Mouse (Mus musculus) kidney, postnatal 36 days (tissue): ENCODE data around the gene Hoxc4.

Source experiments
- DNase-seq, 2 experiments: peaks; one replicate each; pipeline ENCODE4 v3.0.0; 2021 to 2022; ENCODE audit warnings: mixed read lengths in 2 of 2

Hoxc4 gene

DNA sequence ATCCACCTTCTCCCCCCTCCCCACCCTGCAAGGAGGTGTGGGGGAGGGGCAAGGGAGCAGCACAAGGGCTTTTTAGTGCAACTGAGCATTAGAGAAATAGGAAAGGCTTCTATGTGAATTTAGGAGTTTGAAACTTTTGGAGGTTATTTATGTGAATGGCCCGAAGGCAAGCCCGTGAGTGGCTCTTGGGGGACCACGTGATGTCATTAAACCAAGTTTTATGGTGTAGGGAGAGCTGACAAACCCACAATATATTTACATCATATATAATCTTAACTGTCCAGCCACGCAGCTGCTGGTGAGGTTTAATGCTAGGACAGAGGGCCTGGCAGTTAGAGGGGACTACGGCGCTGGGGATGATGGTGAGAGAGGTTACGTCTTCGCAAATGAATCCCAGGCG lies at the start of gene Hoxc4:
TSS of gene Hoxc4 (plus strand) at position 299 of the 400 bp plus-strand sequence.
- no peak for DNase-seq

DNA sequence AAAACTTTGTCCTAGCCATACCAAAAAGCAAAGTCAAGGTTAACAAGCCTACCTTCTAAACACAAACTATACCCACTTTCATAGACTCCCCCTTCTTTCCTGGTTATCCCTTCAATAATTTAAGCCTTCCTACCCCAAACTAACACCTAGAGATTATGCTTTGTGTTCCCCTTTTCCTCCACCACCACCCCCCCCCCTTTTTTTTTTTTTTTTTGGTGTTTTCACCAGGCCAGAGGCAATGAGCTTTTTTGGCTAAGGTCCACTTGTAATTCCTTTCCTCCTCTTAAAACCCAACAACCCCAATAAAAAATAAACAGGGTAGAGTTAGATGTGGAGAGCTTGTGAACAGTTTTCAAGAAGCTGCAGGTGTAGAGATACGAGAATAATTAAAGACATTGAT lies 49.4 kb upstream of the Hoxc4 start:
- no peak for DNase-seq

DNA sequence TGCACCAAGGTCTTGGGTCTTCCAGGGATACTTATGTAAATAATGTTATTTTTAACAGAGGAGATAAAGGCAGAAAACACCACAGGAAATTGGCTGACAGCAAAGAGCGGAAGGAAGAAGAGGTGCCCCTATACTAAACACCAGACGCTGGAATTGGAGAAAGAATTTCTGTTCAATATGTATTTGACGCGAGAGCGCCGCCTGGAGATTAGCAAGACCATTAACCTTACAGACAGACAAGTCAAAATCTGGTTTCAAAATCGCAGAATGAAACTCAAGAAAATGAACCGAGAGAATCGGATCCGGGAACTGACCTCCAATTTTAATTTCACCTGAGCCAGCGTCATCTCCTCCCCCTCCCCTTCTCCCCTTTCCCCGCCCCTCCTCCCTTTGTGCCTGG lies 48.0 kb upstream of the Hoxc4 start:
- DNase-seq, result peak in 1 of 2 experiments; percentile 74

DNA sequence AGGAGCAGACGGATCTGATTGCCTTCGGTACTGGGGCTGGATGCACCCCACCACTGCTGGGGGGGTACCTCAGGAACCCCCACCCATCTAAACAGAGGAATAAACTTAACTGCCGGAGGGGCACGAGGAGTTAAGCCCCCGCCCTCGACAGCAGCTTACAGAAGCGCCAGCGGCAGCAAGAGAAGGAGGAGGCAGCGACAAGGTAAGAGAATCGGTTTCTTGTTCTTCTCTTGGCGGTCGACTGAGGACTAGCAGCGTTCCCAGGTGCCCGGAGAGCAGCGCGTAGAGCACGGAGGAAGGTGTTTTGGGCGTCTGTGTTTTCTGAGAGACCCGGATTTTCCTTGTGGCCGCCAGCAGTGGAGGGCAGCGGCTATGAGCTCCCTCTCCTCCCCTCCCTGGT lies 46.5 kb upstream of the Hoxc4 start:
- no peak for DNase-seq

DNA sequence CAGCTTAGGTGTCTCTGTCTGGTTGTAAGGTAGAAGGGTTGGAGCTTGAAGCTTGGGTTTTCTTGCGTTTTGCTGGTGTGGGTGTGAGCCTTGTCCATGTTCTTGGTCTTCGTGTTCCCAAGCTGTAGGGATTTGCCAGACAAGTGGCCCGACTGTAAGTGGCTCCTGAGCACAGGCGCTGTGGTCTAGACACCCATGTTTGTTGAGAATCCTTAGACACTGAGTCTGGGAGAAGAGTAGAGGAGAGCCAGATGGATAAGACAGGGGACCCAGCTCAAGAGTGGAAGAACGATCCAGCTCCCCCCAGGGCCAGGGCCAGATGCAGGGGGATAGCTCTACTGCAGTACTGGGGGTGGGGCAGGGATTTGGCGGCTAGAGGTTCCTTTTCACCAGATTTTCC lies 46.0 kb upstream of the Hoxc4 start:
- no peak for DNase-seq

DNA sequence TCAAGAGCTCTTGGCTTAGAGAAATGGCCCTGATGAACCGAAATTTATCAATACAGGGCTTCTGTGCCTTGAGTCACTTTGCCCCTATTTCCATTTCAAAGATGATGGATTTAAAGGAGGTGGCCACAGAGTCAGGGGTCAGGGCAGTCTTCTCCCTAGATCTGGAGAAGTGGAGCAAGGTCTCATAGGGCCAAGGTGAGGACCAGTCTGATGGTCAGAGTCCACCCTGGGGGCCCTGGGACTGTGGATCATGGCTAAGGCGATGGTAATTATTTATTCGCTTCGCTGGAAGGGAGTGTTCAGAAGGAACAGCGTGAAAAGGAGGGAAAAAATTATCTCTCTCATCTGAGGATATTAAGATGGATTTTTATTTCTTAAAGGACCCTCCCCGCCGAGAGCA lies 43.7 kb upstream of the Hoxc4 start:
- DNase-seq, result peak in 1 of 2 experiments; percentile 53

DNA sequence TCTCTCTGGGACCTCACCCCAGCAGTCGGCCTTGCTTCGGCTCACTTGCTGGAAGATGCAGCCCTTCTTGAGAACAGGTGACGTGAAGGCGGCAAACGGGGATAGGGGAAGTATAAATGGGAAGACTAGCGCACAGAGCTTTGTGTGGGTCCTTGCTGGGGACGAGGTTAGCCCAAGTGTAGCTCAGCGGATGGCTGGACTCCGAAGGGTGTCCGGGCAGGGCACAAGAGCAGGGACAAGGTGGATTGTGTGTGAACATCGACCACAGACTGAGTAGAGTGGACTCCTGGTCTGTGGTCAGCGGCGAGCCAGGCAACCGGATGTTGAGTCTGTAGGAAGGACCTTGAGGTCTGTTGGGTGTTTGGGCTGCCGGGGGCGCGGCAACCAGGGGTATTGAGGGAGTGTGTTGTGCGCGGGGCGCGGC lies 43.0 kb upstream of the Hoxc4 start:
- peak in 1 of 2 experiments; percentile 68 for DNase-seq

DNA sequence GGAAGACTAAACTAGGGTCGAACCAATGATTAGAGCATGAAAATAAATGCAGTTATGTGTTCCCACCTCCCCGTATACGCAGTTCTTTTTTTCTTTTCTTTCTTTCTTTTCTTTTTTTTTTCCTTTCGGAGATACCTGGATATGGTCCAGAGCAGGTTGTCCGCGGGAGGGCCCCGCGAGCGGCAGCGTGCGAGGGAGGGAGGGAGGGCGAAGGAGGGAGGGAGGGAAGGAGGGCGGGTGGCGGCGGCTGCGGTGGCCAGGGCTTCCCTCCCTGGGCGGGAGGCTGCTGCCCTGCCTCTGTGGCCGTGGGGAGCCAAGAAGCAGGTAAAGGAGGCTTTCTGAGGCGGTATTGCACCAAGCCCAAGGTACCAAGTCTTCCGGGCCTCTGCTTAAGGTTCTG lies 42.6 kb upstream of the Hoxc4 start, which contains the start of gene Hoxc9:
TSS of gene Hoxc9 (plus strand) at position 269 of the 400 bp plus-strand sequence.
- DNase-seq, result peak in 1 of 2 experiments; percentile 56

DNA sequence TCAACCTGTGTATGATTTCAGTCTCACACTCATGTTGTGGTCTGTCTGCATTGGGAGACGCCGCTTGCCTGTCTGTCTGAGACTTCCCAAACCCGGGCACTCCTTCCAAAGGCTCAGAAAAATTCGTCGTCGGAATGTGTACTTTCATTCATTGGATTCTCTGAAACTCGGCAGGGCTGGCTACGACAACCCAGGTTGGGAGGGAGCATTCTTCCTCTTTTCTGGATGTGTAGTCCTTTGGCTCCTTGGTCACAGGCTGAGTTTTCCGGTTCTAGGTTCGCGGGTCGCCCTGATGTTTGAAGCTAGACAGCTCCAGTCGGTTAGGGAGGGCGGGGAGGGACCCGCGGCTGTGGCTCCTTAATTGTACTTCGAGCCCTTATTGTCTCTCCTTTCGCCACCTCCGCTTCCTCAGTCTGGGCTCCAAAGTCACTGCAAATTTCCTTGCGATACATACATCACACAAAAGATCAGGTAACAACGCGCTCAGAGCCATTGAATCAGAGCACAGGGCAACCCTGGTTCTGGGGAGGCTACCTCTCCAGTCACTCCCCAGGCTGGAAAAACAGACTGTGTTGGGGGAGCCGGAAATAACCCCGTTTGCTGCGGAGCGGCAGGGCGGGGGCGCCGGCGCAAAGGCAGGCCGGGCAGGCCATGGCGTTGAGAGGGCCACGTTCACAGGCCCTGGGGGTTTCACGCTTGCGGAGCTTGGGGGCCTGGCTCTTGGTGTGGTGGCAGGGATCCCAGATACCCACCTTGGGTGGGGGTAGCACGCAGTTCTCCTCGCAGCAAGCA lies 41.9 kb upstream of the Hoxc4 start:
- DNase-seq, result peak in 1 of 2 experiments; percentile 64

DNA sequence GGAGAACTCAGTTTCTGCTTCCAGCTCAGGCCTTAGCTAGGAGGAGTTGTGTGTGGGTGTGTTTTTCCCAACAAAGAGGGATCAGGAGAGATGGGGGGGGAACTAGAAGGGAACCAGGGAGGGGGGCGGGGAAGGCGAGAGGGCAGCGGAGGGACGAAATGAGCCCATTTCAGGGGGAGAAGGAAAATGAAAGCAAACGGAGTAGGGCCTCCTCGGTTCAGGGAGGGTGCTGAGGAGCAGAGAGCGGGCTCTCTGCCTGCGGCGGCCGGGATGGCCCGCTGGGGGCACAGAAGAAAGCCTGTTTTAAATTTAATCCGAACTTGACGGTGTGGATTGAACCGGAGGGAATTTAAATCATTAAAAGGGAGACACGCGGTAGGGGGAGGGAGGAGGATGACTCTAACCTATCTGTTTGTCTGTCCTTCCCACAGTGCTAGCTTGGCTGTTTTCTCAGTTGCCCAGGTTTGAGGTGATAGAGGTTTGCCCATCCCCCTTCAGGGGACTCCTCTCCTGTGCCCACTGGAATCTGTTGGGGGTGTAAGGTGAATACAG lies 41.2 kb upstream of the Hoxc4 start:
- peak in 1 of 2 experiments; percentile 45 for DNase-seq

DNA sequence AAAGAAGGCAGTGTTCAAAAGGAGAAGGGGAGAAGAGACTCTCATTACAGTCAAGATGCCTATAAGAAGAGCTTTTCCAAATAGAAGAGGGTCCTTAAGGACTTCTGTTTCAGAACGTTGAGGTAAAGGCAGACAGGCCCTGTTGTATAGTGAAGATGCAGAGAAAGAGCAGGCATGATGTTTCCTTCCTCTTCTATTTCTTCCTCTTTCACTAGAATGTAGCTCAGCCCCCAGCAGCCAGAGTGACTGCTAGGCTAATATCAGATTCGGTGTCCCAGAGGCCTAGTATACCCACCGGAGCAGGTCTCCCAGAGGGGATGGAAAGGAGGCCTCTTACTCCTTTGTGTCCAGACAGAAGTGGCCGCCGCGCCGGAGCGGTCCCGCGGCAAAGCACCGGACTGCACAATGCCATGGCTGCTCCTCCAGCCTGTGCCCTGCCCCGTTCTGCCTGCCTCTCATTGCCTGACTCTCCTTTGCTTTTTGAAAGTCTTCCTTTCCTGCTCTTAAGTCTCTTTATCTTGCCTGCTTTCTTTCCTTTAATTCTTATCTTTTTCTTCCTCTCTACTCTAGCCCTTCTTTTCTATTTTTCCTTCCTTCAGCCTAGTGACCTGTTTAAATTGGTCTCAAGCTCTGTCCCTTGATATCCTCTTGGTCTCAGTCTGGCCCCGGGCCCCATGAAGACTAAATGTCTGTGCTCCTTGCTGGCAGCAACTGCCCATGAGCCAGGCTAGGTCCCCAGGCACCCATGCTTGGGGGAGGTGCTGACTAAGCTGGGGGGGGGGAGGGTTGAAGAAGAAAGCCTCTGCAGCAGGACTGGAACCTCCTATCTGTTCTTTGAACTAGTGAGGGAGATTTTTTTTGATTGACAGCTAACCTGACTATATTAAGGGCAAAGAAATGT lies 39.9 kb upstream of the Hoxc4 start:
- DNase-seq, result peak in 1 of 2 experiments; percentile 48

DNA sequence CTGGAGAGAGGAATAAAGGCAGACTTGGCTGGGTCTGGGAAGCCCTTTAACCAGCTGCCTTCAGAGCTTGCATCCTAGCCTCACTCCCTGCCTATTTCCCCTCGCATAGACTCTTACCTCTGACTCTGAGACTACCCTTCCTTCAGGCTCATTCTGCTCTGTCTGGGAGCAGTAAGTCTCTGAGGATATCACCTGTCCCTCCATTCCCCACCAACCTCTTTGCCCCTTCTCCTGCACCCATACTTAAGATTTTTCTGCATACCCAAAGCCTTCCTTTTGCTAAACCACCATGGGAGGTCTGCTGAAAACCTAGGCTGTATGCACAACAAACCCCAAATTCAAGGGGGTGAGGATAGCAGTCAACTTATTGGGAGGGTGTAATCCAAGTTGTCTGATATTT lies 38.8 kb upstream of the Hoxc4 start:
- peak in 1 of 2 experiments; percentile 8 for DNase-seq

DNA sequence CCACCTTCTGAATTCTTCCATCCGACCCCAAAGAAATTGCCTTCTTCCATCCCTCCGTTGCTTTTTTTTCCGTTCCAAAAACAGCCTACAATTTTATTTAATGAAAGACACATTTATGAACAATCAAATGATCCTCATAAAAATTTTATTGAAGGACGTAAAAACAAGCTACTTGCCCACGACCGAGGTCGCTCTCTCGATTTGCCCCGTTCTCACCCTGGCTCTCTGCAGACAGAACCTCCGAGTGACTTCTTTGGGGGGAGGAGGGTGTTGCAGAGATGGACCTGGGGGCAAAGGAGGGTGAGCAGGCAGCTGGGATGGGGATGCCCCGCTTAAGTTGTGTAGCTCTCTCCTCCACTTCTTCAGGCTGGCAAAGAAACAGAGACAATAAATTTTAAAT lies 38.4 kb upstream of the Hoxc4 start:
- peak in 1 of 2 experiments; percentile 19 for DNase-seq

DNA sequence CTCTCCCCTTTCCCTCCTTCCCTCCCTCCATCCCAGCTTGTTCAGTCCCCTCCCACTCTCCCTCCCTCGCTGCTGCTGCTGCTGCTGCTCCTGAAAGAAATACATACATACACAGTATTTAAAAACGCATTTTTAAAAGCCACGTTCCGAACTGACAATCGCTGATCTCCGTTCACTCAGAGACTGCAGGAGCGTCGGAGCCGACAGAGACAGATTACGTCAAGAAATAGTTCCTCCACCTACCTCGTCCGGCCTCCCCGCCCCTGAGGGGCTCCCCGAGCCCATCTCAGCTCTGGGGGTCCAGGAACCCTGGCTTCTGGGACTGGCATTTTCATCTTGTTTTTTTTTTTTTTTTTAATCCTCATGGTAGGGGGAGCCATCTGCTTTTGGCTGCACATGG lies 37.8 kb upstream of the Hoxc4 start:
- DNase-seq, result peak in 1 of 2 experiments; percentile 34

DNA sequence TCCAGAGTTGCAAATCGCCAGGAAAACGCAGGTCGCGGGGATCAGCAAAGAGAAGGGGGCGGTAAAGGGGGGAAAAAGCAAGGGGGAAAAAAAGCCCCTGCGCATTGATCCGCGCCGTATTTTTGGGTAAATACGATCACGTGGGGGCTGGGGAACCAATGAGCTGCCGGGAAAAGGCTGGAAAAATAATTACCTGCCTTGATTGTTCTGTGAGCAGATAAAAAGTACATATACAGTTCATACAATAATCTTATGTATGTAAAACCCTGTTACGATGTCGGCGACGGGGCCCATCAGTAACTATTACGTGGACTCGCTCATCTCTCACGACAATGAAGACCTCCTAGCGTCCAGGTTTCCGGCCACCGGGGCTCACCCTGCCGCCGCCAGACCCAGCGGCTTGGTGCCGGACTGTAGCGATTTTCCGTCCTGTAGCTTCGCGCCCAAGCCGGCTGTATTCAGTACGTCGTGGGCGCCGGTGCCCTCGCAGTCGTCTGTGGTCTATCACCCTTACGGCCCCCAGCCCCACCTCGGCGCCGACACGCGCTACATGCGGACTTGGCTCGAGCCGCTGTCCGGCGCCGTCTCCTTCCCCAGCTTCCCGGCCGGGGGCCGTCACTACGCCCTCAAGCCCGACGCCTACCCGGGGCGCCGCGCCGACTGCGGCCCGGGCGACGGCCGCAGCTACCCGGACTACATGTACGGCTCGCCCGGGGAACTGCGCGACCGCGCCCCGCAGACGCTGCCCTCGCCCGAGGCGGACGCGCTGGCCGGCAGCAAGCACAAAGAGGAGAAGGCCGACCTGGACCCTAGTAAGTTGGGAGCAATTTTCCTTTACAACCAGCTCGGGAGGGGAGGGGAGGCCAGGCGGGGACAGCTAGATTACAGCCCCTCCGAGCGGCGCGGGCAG lies 37.1 kb upstream of the Hoxc4 start:
- peak; percentile 74 to 78 for DNase-seq

DNA sequence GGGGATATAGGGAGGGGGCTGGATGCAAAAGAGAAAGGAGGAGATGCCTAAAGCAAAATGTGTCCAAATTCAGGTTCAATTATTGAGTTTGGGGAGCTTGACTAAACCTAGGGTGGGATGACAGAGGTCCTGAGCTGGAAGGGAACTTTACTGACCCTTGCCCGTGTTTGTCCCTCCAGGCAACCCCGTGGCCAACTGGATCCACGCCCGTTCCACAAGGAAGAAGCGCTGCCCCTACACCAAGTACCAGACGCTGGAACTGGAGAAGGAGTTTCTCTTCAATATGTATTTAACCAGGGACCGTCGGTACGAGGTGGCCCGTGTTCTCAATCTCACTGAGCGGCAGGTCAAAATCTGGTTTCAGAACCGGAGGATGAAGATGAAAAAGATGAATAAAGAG lies 35.0 kb upstream of the Hoxc4 start:
- peak in 1 of 2 experiments; percentile 46 for DNase-seq

DNA sequence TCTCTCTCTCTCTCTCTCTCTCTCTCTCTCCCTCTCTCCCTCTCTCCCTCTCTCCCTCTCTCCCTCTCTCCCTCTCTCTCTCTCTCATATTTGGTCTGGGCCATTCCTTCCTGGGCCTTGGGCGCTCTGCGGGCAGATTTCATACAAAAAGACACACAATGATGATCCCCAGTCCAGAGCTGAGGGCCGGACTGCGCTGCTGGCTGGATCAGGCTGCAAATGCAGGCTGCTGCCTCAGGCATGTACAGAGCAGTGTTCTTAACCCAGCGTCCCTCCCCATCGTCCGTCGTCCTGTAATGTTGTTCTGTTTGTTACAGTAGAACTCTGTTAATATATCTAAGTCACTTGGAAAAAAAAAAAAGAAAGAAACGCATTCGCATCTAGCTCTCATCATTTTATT lies 34.2 kb upstream of the Hoxc4 start:
- no peak for DNase-seq

DNA sequence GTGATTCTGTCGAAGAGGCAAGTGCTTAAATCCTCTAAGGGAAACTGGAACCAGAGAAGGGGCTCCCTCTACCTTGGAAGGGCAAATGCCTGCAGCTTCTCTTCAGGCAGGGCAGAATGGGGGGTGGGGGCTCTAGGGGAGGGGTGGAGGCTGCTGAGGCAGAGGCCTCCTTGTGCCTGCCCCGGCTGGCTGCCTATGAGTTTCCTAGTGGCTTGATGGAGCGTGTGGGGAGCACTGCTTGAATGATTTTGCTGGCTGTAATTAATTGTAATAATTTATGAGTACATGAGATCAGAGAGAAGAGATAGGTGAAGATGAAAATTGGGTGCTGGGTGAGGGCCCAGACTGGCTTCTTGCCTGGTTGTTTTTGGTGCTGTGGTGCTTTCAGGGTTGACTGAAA lies 33.8 kb upstream of the Hoxc4 start:
- DNase-seq, result no peak

DNA sequence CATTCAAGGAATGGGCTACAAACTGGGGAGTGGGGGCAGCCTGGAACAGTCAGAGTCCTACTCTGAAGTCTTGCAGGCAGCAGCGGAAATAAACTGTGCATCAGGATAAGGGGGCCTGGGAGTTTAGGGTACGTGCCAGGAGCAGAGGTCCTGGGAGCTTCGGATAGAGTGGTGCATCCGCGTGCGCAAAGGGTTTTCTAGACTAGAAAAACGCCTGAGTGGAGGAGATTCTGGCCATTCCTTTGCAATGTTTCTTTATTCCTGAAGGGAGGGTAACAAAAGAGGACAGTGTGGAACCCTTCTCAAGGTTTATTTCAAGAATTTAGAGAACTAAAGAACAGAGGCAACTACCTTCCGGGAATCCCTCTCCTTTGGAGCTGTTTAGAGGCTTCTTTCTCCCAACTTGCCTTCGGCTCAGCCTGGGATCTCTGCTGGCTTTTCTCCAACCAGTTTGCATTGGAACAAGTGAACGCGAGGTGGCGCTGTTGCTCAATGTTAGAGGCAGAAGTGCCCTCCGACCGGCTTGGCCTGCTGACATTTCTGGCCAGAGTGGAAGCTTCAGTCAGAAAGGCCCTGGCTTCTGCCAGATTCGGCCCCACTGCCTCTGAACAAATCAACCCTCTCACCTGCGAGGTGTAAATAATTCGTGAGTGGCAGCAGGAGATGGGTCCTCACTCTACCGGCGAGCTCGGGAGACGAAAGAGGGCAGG lies 31.5 kb upstream of the Hoxc4 start:
- DNase-seq, result peak; percentile 94 to 97

DNA sequence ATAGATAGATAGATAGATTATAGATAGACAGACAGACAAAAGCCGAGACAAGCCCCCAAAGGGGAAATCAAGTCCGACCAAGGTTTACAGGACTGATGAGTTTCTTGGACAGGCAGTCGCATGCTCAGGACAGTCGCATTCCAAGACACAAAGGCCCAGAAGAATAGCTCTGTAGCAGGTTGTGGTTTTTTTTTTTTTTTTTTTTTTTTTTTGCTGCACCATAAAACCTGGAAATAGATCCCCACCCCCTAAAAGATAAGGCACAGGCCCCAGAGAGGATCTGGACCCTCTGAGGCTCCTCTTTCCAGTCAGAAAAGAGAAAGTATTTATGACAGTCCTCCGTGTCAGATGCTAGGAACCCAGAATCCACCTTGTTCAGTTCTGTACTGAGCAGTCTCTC lies 30.7 kb upstream of the Hoxc4 start:
- DNase-seq, result no peak
